Mouse (Mus musculus): ENCODE measurements at regions not wholly inside any gene's neighbourhood (a gene's known extent, or its start where the extent isn't known, plus 50 kb on each side); places are given as distances from the start of the nearest gene placed in this dataset.

DNA sequence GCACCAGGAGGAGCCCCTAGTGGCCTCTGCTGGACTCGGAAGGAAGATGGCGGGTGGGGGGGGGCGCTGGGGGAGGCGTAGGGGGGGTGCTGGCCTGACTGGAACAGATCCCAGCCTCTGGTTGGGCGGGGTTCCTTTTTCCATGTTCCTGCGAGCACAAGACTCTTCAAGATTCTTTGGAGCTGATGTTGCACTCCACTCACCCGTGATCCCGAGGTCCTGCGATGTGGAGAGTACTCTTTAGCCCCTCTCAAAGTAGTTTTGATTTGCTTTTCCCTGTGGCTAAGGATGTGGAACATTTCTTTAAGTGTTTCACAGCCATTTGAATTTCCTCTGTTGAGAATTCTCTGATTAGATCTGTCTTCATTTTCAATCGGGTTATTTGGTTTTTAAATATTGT lies 269.8 kb upstream of the 2610301B20Rik start:
- no peak for DNase-seq (ENCODE audit: low read depth, low spot score)

- no peak for DNase-seq (ENCODE audit: low read depth, low spot score)
Measured at GRCm38 (mm10) chr4:10607855-10608576, 266.3 kb upstream of the 2610301B20Rik start.

DNA sequence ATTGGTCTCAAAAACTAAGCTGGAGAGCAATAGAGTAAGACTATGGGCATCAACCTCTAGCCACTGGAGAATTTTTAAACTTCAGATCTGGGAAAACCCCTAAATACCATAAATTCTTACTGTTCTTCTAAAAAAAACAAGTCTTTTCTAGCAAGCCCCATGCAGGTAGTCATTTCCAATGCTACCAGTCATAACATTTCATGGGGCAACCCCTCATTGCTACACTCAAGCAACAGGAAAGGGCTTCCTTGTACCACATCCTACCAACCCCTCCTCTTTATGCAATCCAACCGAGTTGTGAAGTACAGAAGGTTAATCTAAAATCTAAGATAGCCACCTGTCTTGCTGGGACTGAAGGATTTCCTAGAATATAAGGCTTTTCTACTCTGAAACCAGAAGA lies 263.5 kb upstream of the 2610301B20Rik start:
- DNase-seq (ENCODE audit: low read depth, low spot score) = no peak
